Mouse (Mus musculus) left cerebral cortex, postnatal 25 days (tissue): ENCODE data around the gene C1d. TPM values are rescaled to one million over a fixed set of nuclear protein-coding genes. Genes with fewer than 3 reads are reported as not detected.

Experiments used
- total RNA-seq, 2 experiments: library from RNA; stranded (reverse); gene quantifications; 2 replicates each; pipeline ENCODE4 v1.2.3; 2021

Gene C1d
- total RNA-seq, 2 experiments from 2014 or later = 47.9 to 50.1 TPM

Other genes starting within 250 kb of the C1d start
- gene Cnrip1, start 206.0 kb upstream of the C1d start, total RNA-seq = 100 to 1,000 TPM; 108 to 125 TPM
- gene Plek, start 205.2 kb upstream of the C1d start, total RNA-seq = 1 to 10 TPM; 6.2 to 7.4 TPM
- gene Ppp3r1, start 98.3 kb upstream of the C1d start, total RNA-seq = 100 to 1,000 TPM; 776 to 809 TPM
- gene Wdr92, start 75.5 kb upstream of the C1d start, total RNA-seq = 1 to 10 TPM; 7.8 to 9.0 TPM
- gene Pno1, start 46.0 kb upstream of the C1d start, total RNA-seq = 10 to 100 TPM; 23.8 to 26.0 TPM